Mouse (Mus musculus) layer of hippocampus, adult 18-20 months (tissue): ENCODE results near the gene Tmem51. TPM values are rescaled to one million over a fixed set of nuclear protein-coding genes. Genes with fewer than 3 reads are reported as not detected.

Source experiments
- DNase-seq, 2 experiments: peaks; one replicate each; pipeline ENCODE4 v3.0.0; 2022; ENCODE audit warnings: low spot score in 2 of 2
- total RNA-seq, 2 experiments: library from RNA; stranded (reverse); gene quantifications; 2 replicates each; pipeline ENCODE4 v1.2.3; 2021

Tmem51 gene
- total RNA-seq, 2 experiments from 2014 or later: 3.5 to 4.5 TPM

DNA sequence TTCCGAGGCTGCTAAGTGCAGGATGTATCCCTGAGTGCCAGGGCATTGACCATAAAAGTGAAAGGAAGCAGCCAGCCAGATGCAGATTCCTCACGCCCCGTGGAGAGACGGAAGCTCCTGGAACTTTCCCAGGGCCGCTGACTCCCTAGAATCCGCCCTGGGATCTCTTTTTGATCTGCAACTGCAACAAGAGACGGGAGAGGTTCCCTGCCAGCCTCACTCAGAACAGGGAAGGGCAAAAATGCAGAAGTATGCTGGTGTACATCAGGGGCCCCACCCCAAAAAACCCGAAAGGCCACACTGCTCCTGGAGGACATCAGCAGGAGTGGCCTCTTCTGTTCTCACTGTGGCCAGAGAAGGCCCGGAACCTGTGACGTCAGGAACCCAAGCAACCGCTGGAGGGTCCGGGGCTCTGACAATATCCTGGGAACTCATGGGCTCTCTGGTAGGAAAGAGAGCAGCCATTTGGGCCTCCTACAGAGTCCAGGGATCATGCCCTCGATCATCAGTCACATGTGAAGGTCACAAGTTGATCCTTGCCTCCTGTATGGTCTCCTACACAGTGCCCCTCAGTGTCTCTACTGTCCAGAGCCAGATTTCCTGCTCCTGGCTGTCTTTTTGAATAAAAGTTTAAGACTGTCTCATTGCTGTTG, 2.3 kb downstream of the Tmem51 start:
- no peak for DNase-seq

DNA sequence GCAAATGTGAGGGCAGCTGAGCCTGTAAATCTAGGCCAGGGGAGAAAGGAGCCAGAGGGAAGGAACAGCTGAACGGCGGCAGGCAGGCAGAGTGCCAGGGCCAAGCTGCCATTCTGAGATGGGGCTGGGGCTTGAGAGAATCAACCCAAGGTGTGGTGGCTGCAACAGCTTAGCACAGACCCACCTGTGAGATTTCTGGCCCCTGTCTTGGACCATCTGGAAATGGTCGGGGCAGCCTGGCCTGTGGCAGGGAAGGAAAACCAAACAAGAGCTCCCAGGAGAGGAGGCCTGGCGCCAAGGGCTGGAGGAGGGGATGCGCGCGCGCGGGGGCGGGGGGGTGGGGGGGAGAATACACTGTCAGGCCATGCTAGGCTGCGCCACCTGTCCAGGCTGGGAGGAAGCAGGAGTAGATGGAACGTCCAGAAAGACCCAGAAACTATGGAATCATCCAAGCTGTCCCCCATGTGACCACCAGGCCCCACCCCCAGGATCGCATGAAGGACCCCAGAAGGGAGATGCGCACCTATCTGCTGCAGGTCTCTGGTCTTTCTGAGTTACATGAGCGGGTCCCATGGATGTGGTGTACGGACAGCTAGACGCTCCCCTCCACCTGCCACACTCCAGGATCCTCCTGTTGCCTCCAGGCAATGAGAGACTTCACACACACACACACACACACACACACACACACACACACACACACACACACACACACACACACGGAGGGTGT, 3.0 kb downstream of the Tmem51 start:
- peak in 1 of 2 experiments; percentile 48 for DNase-seq

DNA sequence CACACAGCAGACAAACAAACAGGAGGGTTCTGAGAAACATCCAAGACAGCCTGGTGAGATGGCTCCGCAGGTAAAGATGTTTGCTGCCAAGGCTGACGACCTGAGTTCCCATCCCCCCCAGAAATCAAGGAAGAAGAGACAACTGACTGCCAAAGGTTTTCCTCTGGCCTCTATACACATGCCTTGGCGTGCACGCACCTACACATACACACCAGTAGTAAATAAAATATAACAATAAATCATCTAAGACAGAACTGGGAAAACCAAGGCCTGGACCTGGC, 3.7 kb downstream of the Tmem51 start:
- DNase-seq: no peak

DNA sequence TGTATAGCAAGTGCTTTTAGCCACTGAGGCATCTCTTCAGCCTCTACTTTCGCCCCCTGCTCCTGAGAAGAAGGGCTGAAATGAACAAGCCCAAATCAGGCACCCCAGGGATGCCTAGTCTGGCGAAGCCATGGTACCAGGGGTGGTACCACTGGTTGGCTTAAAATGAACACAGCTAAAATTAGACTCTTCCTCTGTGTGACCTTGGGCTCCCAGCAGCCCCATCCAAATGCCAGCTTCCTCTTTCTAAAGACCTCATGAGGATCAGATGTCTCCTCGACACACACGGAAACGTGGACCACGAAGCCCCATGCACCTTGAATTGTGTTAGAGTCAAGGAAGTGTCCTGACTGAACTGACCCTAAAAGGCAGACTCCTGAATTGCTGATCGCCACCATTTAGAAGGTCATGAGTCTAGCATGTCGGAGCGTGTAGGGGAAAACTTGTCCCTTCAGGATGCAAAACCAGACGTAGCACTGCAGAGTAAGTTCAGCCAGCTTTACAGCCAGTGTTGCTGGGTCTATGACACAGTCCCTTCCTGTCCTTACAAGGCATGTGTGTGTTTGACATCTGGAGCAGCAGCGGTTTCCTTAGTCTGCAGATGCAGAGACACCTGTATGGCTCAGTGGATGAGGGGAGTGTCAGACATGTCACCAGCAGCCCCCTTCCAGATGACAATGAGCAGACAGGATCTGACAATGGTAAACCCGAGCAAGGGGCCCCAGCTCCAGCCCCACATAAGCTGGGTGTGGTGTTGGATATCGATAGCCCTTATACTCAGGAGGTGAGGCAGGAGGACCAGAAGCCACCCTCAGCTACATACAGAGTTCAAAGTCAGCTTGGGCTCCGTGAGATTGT, 4.2 kb downstream of the Tmem51 start:
- DNase-seq: no peak

DNA sequence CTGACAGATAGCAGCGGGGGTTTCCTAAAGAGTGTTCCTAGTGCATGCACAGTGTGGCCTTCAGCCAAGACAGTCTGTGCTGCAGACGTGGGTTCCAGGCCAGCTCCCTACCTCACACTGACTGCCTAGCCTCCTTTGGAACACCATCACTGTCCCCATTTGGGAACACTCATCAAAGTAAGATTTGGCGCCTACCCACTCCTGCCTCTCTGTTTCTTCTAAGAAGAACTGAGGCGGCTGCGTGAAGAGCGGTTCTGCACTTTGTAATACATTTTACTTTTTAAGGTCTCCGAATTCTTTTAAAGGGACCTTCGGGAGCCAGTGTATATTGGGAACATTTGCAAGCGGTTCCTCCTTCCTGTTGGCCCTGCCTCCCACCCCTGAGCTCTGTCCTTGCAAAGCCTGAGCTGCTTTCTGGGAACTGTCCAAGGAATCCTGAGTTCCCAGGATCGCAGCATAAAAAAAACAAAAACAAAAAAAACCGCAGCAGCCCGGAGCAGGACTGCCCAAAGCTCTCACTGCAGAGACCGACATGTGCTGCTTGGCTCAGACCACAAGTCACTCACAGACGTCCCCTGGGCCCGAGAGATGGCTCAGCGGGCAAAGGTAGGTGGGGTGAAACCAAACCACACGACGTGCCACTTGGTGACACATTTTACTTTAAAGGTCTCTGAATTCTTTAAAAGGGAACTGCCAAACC, 6.4 kb downstream of the Tmem51 start:
- peak in 1 of 2 experiments; percentile 43 for DNase-seq

DNA sequence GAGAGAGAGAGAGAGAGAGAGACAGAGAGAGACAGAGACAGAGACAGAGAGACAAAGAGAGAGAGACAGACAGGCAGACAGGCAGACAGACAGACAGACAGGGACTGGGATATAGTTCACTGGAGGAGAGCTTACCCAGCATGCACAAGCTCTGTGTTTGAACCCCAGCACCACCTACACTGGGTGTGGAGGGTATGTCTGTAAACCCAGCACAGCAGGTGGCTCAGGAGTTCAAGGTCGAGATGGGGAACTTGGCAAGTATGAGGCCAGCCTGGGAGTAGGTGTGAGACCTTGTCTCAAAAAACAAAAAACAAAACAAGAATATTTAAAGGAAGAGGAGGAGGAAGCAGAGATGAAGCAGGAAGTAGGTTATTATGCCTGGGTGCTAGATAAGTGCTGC, 7.2 kb downstream of the Tmem51 start:
- DNase-seq: no peak

DNA sequence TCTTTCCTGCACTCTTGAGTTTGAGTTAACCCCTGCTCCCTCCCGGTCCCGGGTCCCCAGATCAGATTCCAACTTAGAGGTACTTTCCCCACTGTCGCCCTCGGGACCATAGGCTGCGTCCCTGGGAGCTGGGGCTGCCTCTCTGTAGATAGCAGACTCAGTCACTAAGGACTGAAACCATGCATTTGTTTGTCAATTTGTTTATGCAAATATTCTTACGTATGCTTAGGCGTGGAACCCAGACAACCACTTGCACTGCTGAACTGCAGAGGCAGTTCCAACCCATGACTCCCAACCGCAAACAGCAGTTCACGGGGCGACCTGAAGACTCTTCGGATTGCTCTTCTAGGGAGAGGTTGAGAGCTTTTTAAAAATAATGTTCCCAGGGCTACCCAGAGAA, 8.2 kb downstream of the Tmem51 start:
- DNase-seq: no peak

DNA sequence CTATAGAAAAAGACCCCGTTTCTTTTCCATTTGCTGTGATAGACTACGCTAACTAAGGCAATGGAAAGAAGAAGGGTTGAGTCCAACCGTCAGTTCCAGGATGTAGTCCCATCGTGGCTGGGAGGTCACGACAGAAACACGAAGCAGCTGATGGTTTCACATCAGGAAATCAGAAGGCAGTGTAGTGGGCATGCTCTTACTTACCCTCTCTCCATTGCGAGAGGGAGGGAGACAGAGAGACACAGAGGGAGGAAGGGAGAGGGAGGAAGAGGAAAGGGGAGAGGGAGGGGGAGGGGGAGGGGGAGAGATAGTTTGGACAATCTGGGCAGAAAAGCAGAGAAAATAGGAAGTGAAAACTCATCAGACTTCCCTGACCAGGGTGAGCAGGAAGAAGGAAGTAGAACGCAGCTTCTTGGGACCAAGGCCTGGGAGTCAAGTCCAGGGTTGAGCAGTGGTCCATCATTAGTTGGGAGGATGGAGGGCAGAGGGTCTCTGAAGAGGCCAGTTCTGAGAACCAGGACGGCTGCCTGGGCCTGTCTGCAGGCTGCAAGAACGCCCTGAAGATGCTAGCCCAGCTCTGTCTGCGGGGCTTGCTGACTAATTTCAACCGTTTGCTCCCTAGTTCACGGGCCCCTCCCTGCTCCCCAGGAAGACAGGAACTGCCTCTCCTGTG, 9.9 kb downstream of the Tmem51 start:
- no peak for DNase-seq

DNA sequence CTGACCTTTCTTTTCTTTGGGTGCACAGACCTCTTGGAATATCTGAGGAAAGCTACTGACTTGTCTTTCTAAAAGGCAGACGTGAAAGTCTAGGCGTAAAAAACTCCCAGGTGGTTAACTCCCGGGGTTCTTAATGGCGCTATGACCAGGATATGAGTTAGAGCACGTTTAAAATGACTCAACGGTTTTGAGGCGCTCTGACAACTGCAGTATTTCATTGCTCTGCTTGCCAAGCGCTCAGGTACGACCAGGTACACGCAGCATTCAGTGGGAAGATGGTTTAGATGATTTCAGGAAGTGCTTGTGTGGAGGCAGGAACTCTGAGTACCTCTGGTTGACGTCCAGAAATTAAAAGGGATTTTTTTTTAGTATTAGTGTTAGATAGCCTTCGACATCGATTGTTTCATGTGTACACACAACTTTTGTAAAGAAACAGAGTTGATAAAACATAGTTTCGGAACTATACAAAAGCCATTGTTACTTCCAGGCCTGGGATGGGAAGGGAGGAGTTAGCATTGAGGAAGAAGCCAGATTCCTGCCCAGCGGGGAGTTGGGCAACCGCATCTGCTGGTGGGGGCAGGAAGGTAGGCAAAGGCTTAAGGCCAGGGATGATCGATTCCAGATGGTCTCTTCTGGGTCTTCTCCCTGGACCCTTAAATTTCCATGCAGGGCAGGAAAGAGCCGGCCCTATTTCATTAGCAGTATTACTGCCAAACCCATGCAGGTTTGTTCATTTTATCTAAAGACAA, 12.7 kb downstream of the Tmem51 start:
- no peak for DNase-seq

DNA sequence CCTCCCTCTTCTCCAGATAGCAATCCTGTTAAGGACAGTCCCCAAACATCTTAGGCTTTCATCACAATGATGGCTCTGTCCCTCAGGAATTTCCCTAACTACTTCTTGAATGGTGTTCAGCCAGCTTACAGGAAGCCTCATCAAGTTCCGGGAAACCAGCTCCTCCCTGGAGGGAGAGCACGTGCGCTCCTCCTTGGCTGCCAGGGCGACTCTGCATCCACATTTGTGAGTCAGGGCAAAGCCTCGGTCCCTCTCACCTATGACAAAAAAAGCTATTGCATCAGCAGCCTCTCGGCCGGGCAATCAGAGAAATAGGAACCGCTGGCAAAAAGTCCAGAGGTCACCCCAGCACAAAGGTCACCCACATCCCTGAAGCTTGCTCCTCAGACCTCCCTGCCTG, 13.3 kb downstream of the Tmem51 start:
- no peak for DNase-seq

DNA sequence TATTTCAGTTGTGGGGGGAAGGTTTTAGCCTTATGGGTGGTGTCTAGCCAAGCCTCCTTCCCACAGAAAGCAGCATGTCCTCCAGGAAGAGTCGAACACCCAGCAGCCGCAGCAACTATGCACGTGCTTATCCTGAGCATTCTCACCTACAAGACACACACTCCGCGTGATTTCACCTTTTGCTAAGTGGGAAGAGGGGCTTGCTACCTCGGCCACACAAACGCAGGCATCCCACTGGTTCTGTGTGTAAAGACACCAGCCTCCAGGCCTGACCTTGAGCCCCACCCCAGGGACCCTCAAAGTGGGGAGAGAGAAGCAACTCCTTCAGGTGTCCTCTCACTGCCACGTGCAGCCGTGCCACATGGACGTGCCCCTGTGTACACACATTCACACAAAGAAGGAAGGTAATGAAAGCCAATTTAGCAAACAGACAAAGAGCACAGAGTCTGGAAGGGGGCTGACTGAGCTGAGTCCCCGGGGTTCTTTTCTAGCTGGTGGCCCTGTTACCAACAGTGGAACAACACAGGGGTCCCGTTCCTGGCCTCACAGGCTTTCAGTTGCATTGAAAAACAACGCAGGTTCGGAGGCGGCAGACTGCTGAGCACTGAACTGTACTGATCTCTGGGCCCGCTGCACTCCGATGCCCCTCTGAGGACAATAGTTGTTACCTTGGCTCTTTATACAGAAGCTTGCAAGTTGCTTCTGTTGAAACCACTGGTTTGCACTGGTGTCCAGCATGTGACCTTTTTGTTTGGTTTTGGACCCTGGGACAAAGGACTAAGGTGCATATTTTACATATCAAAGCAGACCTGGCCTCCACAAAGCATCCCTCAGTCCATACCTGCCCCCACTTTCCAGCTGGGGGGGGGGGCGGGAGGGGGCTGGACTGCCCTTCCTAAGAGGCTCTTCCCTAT, 14.9 kb downstream of the Tmem51 start:
- DNase-seq: no peak

DNA sequence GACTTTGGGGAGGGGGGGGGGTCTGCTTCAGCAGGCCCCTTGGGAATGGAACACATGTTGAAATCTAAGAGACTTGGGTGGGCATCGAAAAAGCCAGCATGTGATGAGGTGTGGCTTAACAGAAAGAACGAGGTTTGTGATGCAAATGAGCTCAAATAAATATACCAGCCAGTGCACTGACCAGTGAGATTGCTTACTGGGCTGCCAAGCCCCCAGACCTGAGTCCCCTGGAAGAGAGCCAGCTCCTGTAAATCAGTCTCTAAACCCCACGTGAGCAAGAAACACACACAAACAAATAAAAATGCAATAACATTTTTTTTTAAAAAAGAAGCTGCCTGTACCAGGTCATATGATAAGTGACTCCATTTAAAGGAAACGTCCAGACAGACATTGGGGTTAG, 17.5 kb downstream of the Tmem51 start:
- no peak for DNase-seq

DNA sequence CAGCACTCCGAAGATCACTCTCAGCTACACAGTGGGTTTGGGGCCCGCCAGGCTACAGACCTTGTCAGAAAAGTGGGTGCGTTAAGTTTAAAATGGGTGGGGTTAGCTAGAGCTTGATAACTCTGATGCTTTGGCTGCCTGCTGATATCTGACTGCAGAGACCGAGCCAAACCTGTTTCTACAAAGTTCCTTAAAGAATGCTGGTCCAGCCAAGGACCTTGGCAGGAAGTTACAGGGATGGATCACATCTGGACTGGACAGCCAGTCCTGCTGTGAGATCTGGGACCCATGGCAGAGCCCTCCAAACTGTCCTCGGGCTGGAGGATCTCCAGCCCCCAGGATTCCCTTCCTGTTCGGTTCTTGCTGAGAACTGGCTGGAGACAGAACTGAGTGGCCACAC, 18.3 kb downstream of the Tmem51 start:
- no peak for DNase-seq

DNA sequence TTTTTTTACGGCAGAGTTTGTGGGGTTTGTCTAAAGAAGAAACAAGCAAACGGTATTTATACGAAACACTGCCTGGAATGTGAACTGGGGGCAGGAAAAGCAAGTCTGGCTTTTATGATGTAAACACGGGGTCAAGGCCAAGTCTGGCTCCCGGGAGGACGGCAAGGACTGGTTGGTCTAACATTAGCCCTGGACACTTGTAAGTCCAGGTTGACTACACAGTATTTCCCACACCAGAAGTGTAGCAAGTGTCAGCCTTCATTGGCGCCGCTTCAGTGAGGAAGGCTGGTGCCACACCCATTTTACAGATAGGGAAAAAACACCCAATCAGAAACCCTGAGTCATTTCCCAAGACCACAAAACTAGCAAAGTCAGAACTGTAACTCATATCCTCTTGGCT, 18.8 kb downstream of the Tmem51 start:
- no peak for DNase-seq

DNA sequence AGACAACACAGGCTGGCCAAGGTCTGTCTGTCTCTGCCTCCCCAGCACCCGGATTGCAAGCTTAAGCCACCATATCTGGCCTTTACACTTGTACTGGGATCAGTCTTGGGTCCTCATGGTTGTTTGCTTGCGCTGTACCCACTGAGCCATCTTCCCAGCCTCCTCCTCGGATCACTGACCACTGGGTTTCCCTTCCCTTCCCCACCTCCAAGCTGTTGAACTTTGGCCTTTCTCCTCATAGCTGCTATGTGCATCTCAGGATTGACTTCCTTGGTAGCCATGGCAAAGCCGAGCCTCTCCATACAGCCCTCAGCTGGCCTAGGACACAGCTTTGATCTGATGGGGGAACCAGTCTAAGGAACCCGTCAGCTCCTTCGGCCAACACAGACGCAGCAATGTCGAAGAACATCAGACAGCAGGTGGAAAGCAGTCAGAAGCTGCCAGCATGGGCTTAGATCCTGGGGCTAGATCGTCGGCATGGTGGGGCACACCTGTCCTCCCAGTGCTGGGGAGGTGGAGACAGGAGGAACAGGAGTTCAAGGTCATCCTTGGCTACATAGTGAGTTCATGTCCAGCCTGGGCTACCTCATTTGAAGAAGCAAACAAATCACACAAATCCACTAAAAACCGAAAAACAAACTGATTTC, 19.4 kb downstream of the Tmem51 start:
- DNase-seq: no peak

DNA sequence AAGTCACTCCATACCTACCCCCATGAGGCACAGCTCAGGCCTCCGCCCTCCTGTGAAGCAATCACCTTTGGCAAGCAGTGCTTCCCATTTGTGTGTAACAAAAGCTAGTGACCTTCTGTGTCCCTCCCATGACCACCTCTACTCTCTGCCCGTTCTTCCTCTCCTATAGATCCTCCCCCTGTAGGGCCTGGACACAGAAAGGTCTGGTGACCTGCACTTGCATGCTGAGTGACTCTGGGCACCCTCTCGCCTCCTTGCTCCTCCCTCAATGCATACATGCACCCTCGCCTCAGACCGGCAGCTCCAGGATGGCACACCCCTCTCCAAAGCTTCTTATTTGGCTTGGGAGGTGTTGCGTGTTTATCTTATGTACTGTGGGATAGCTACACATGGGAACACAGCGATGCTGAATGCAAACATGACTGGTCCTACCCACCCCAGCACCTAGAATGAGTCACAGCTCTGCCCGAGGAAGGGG, 21.0 kb downstream of the Tmem51 start:
- no peak for DNase-seq

DNA sequence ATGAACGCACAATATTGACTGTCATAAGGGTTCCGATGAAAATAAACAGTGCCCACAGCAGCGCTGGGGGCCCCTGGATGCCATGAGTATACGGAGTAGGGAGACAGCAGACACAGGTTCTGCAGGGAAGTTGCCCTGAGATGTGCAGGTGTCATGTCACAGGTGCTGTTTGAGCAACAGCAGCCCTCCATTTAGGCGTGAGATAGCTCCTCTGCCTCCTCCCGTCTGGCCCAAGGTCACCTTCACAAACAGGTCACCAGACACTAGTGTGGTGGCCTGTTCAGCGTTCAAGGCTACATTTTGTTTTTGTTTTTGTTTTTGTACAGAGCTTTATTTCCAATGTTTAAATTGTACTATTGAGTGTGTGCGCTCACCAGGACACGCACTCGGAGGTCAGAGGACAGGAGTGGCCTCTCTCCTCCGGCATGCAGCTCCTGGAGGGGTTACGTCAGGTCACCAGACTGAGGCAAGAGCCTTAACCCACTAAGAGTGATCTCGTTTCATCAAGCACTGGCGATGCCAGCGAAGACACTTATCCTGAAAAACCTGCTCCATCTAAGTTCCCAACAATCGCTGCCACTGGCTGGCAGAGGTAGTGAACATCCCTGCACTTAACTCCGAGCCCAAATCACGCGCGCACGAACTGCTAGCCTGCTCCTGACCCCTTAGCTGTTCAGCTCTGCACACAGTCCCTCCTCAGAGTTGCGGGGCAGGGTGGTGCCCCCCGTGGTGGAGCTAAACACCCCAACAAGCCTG, 22.4 kb downstream of the Tmem51 start:
- no peak for DNase-seq
